Mouse (Mus musculus) stomach, postnatal 0 days (tissue): ENCODE data around the gene Xlr4a. TPM values are rescaled to one million over a fixed set of nuclear protein-coding genes. Genes with fewer than 3 reads are reported as not detected.

Source experiments
- ATAC-seq: fragments of 200-750 bp; cut with Nextera tagmentation; 2 replicates; pipeline ENCODE4 v1.8.0; 2017; ENCODE audit not compliant: low FRiP score, low TSS enrichment
- DNase-seq: peaks from one replicate; pipeline ENCODE4 v3.0.0-alpha.2; 2016; ENCODE audit warnings: low spot score
- H3K27ac ChIP-seq: fragments of 300-500 bp; sonication (generic); replicated peaks from 2 replicates; pipeline ENCODE4 v1.5.1; 2014; ENCODE audit warnings: mild to moderate bottlenecking, control low read depth
- H3K27me3 ChIP-seq: fragments of 300-500 bp; sonication (generic); 2 replicates; pipeline ENCODE4 v1.6.1; 2014; ENCODE audit warnings: low read length; ENCODE audit not compliant: control insufficient read depth, insufficient read depth
- H3K36me3 ChIP-seq: fragments of 300-500 bp; sonication (generic); 2 replicates; pipeline ENCODE4 v1.6.1; 2014; ENCODE audit warnings: low read length, mixed read lengths; ENCODE audit not compliant: control insufficient read depth, insufficient read depth
- H3K4me1 ChIP-seq: fragments of 300-500 bp; sonication (generic); replicated peaks from 2 replicates; pipeline ENCODE4 v1.6.1; 2014; ENCODE audit warnings: antibody characterized with exemption; ENCODE audit not compliant: control insufficient read depth, insufficient read depth
- H3K4me2 ChIP-seq: fragments of 300-500 bp; sonication (generic); replicated peaks from 2 replicates; pipeline ENCODE4 v1.6.1; 2014; ENCODE audit warnings: low read depth, mild to moderate bottlenecking, control low read depth, moderate library complexity
- H3K4me3 ChIP-seq: fragments of 300-500 bp; sonication (generic); 2 replicates; pipeline ENCODE4 v1.5.1; 2014; ENCODE audit warnings: low read depth, low read length, control low read depth
- H3K9ac ChIP-seq: fragments of 300-500 bp; sonication (generic); 2 replicates; pipeline ENCODE4 v1.6.1; 2014; ENCODE audit warnings: mild to moderate bottlenecking, low read length, control low read depth, mixed read lengths
- H3K9me3 ChIP-seq: fragments of 300-500 bp; sonication (generic); 2 replicates; pipeline ENCODE4 v1.6.1; 2016; ENCODE audit warnings: low read length; ENCODE audit not compliant: control insufficient read depth
- CTCF ChIP-seq: IDR thresholded peaks from 2 replicates; pipeline ENCODE4 v1.5.1; 2016; ENCODE audit warnings: antibody characterized with exemption, low read depth, mild to moderate bottlenecking, moderate library complexity
- EP300 ChIP-seq: optimal IDR thresholded peaks from 2 replicates; pipeline ENCODE3; 2016; ENCODE audit warnings: antibody characterized with exemption
- WGBS: fragments of 180-500 bp; shearing (Covaris S2); extraction: QIAGEN DNeasy Blood & Tissue Kit; methylation state at CpG from one replicate; pipeline ENCODE4 v1.1.7; 2014; 5-methylcytosine and 5-hydroxymethylcytosine counted together
- polyA plus RNA-seq: library from polyadenylated mRNA; unstranded; fragments of >200 nt; fragmentation: Nextera tagmentation; extraction: Ambion mirVana; gene quantifications from 2 replicates; pipeline ENCODE4 v1.2.1, GENCODE M21; 2015

Xlr4a gene
- polyA plus RNA-seq, 1 experiment from 2014 or later: 0.59 TPM

GRCm38 (mm10) chrX:73064415-73064793 is 17.9 kb downstream of the Xlr4a start, which contains the start of gene Pnma3:
Gene Pnma3 (plus strand): TSS chrX:73064787.
- Histone ChIP-seq H3K36me3 (no peaks in the 10 kb centered on the region), H3K9ac (no peak within 1 kb of the TSS), H3K9me3 (no peaks in the 10 kb centered on the region), H3K4me3 (no peak within 1 kb of the TSS), H3K4me1 (no peaks in the 10 kb centered on the region), H3K4me2 (peak within 1 kb of the TSS; percentile 23), H3K27me3 (no peaks in the 10 kb centered on the region), H3K27ac (no peak within 1 kb of the TSS)
- DNase-seq (no peak), ATAC-seq (peak; percentile 21; the same call in 1 of the 2 replicates)
- 25% methylated on average over 7 of the region's 7 CpGs for WGBS
- TF ChIP-seq CTCF (no peak), EP300 (no peak)

- H3K4me1 ChIP-seq: no peaks in the 10 kb centered on the region
- WGBS: 51% methylated on average over 24 of the region's 24 CpGs
- no peaks in the 10 kb centered on the region for H3K9me3 ChIP-seq
- no peak overlapping the region for H3K4me3 ChIP-seq
- no peaks in the 10 kb centered on the region for H3K27me3 ChIP-seq
- no peaks in the 10 kb centered on the region for H3K36me3 ChIP-seq
- TF ChIP-seq EP300 (no peak), CTCF (no peak)
- ATAC-seq: peak; percentile 4; the same call in 1 of the 2 replicates
- no peak for DNase-seq
- no peak overlapping the region for H3K27ac ChIP-seq
- peak overlapping the region; percentile 23 for H3K4me2 ChIP-seq
- no peak overlapping the region for H3K9ac ChIP-seq
Observed at GRCm38 (mm10) chrX:73063512-73064414, 18.5 kb downstream of the Xlr4a start.

- no peak for DNase-seq
- Histone ChIP-seq H3K4me1 (no peaks in the 10 kb centered on the region), H3K4me2 (no peak overlapping the region), H3K36me3 (no peaks in the 10 kb centered on the region), H3K9ac (no peak overlapping the region), H3K4me3 (no peak overlapping the region), H3K27me3 (no peaks in the 10 kb centered on the region), H3K27ac (no peak overlapping the region), H3K9me3 (no peaks in the 10 kb centered on the region)
- TF ChIP-seq CTCF (no peak), EP300 (no peak)
- no peak for ATAC-seq
- 39% methylated on average over 5 of the region's 5 CpGs for WGBS
Observed at GRCm38 (mm10) chrX:73062323-73062722, 20.0 kb downstream of the Xlr4a start.

GRCm38 (mm10) chrX:73061528-73061927 is 20.8 kb downstream of the Xlr4a start:
- no peak overlapping the region for H3K4me2 ChIP-seq
- no peak for DNase-seq
- H3K27me3 ChIP-seq: no peaks in the 10 kb centered on the region
- WGBS: 85% methylated on average over 1 of the region's 1 CpGs
- TF ChIP-seq EP300 (no peak), CTCF (no peak)
- no peaks in the 10 kb centered on the region for H3K9me3 ChIP-seq
- ATAC-seq: no peak
- H3K27ac ChIP-seq: no peak overlapping the region
- no peak overlapping the region for H3K9ac ChIP-seq
- no peaks in the 10 kb centered on the region for H3K4me1 ChIP-seq
- H3K36me3 ChIP-seq: no peaks in the 10 kb centered on the region
- no peak overlapping the region for H3K4me3 ChIP-seq

GRCm38 (mm10) chrX:73053860-73054563 is 28.3 kb downstream of the Xlr4a start:
- H3K4me1 ChIP-seq: no peaks in the 10 kb centered on the region
- no peak overlapping the region for H3K9ac ChIP-seq
- H3K4me3 ChIP-seq: no peak overlapping the region
- TF ChIP-seq CTCF (peak; percentile 92), EP300 (no peak)
- no peak overlapping the region for H3K4me2 ChIP-seq
- H3K9me3 ChIP-seq: no peaks in the 10 kb centered on the region
- DNase-seq (peak; percentile 91), ATAC-seq (peak; percentile 96)
- 13% methylated on average over 14 of the region's 14 CpGs for WGBS
- no peak overlapping the region for H3K27ac ChIP-seq
- H3K27me3 ChIP-seq: no peaks in the 10 kb centered on the region
- no peaks in the 10 kb centered on the region for H3K36me3 ChIP-seq
